Mouse (Mus musculus) cerebellum, adult 11-12 months (tissue): Measurements from ENCODE around the gene 2410002F23Rik.
"Not testable (repeated sequence)": the region's sequence is repeated elsewhere in the genome, so short reads cannot be mapped to it uniquely, and the experiment has no call there.

Source experiments
- DNase-seq: peaks from one replicate; pipeline ENCODE4 v3.0.0; 2022

2410002F23Rik gene

GRCm38 (mm10) chr7:44246055-44246983 lies at the start of gene 2410002F23Rik, which contains the start of gene 1700028J19Rik:
TSS of gene 2410002F23Rik (plus strand) at chr7:44246722.
TSS of gene 1700028J19Rik (minus strand) at chr7:44246695.
- DNase-seq, result peak; percentile 92

- no peak for DNase-seq
Observed at GRCm38 (mm10) chr7:44197891-44198290, 48.6 kb upstream of the 2410002F23Rik start, which contains the start of gene Klk1b3. TSS of gene Klk1b3 (plus strand) at chr7:44198191.

GRCm38 (mm10) chr7:44207135-44207534 lies 39.4 kb upstream of the 2410002F23Rik start, which contains the start of gene Klk1b4:
TSS of gene Klk1b4 (plus strand) at chr7:44207435.
- DNase-seq, result not testable (repeated sequence)

GRCm38 (mm10) chr7:44208307-44208706 lies 38.2 kb upstream of the 2410002F23Rik start:
- DNase-seq, result no peak

- no peak for DNase-seq
Observed at GRCm38 (mm10) chr7:44215645-44216044, 30.9 kb upstream of the 2410002F23Rik start, which contains the start of gene Klk1b5. TSS of gene Klk1b5 (plus strand) at chr7:44215945.

- not testable (repeated sequence) for DNase-seq
Observed at GRCm38 (mm10) chr7:44221601-44222000, 24.9 kb upstream of the 2410002F23Rik start.

- DNase-seq, result not testable (repeated sequence)
Observed at GRCm38 (mm10) chr7:44222335-44222734, 24.2 kb upstream of the 2410002F23Rik start.

- DNase-seq, result no peak
Observed at GRCm38 (mm10) chr7:44225076-44225475, 21.4 kb upstream of the 2410002F23Rik start, which contains the start of gene Klk1. TSS of gene Klk1 (plus strand) at chr7:44225360.

GRCm38 (mm10) chr7:44235909-44236308 lies 10.6 kb upstream of the 2410002F23Rik start, which contains the start of gene Gm36864:
TSS of gene Gm36864 (plus strand) at chr7:44236177.
- DNase-seq, result no peak

GRCm38 (mm10) chr7:44239913-44240312 lies 6.6 kb upstream of the 2410002F23Rik start:
- DNase-seq, result no peak

- DNase-seq, result no peak
Observed at GRCm38 (mm10) chr7:44240712-44241111, 5.8 kb upstream of the 2410002F23Rik start.

GRCm38 (mm10) chr7:44241163-44241562 lies 5.4 kb upstream of the 2410002F23Rik start:
- DNase-seq, result no peak

- DNase-seq, result no peak
Observed at GRCm38 (mm10) chr7:44244080-44244479, 2.4 kb upstream of the 2410002F23Rik start.

- peak; percentile 80 for DNase-seq
Observed at GRCm38 (mm10) chr7:44246984-44247470, 505 bp downstream of the 2410002F23Rik start.

- no peak for DNase-seq
Observed at GRCm38 (mm10) chr7:44247971-44248370, 1.4 kb downstream of the 2410002F23Rik start.

- DNase-seq, result no peak
Observed at GRCm38 (mm10) chr7:44249248-44249647, 2.7 kb downstream of the 2410002F23Rik start.

GRCm38 (mm10) chr7:44250732-44251275 lies 4.3 kb downstream of the 2410002F23Rik start:
- not testable (repeated sequence) for DNase-seq

GRCm38 (mm10) chr7:44253023-44253616 lies 6.6 kb downstream of the 2410002F23Rik start:
- DNase-seq, result no peak

- DNase-seq, result no peak
Observed at GRCm38 (mm10) chr7:44254930-44255329, 8.4 kb downstream of the 2410002F23Rik start.

GRCm38 (mm10) chr7:44257278-44257677 lies 10.8 kb downstream of the 2410002F23Rik start, which contains the start of gene Acp4:
TSS of gene Acp4 (minus strand) at chr7:44257378.
- no peak for DNase-seq

GRCm38 (mm10) chr7:44260410-44260809 lies 13.9 kb downstream of the 2410002F23Rik start:
- no peak for DNase-seq

GRCm38 (mm10) chr7:44261147-44261546 lies 14.6 kb downstream of the 2410002F23Rik start, which contains the start of gene Gm15517:
TSS of gene Gm15517 (plus strand) at chr7:44261447.
- no peak for DNase-seq
